Mouse (Mus musculus): Measurements from ENCODE around the gene Hoxb6. TPM values are rescaled to one million over a fixed set of nuclear protein-coding genes. Genes with fewer than 3 reads are reported as not detected.

Gene Hoxb6
- polyA plus RNA-seq, 1 experiment from 2014 or later = 0.90 TPM

- H3K9ac ChIP-seq (ENCODE audit: low read depth, low read length) = no peak overlapping the region
- no peak for ATAC-seq (replicated peaks; ENCODE audit: insufficient number of reproducible peaks, low FRiP score, low TSS enrichment)
- no peak overlapping the region for H3K4me3 ChIP-seq (ENCODE audit: low read depth, low read length)
- H3K36me3 ChIP-seq (ENCODE audit: control insufficient read depth, insufficient read depth, low read length) = no peaks in the 10 kb centered on the region
- no peaks in the 10 kb centered on the region for H3K9me3 ChIP-seq (replicated peaks; ENCODE audit: control insufficient read depth, low read length)
- H3K4me1 ChIP-seq (ENCODE audit: control insufficient read depth, insufficient read depth, low read length) = peaks cover 4% of the 10 kb centered on the region; the same call in 1 of the 2 replicates
- peak overlapping the region; percentile 74; the same call in 1 of the 2 replicates for H3K4me2 ChIP-seq
- no peak overlapping the region for H3K27ac ChIP-seq (ENCODE audit: low read depth, low read length)
- 10% methylated on average over 18 of the region's 18 CpGs for WGBS (ENCODE audit: insufficient replicate concordance)
- peaks cover 94% of the 10 kb centered on the region for H3K27me3 ChIP-seq (ENCODE audit: control insufficient read depth, insufficient read depth, low read length)
These were observed 24.7 kb downstream of the Hoxb6 start for GRCm38 (mm10) chr11:96316696-96317607.

- no peak for ATAC-seq (replicated peaks; ENCODE audit: insufficient number of reproducible peaks, low FRiP score, low TSS enrichment)
These were observed 25.5 kb downstream of the Hoxb6 start, which contains the start of gene Hoxb4 for GRCm38 (mm10) chr11:96317608-96318367. TSS of gene Hoxb4 (plus strand) at chr11:96318267.

GRCm38 (mm10) chr11:96318368-96319070 lies 26.2 kb downstream of the Hoxb6 start:
- Histone ChIP-seq H3K4me2 (peak overlapping the region; percentile 74), H3K4me3 (ENCODE audit: low read depth, low read length) (peak overlapping the region; percentile 55), H3K27ac (ENCODE audit: low read depth, low read length) (peak overlapping the region; percentile 80), H3K4me1 (ENCODE audit: control insufficient read depth, insufficient read depth, low read length) (peaks cover 4% of the 10 kb centered on the region; the same call in 1 of the 2 replicates), H3K36me3 (ENCODE audit: control insufficient read depth, insufficient read depth, low read length) (no peaks in the 10 kb centered on the region), H3K9ac (ENCODE audit: low read depth, low read length) (peak overlapping the region; percentile 69), H3K9me3 (replicated peaks; ENCODE audit: control insufficient read depth, low read length) (no peaks in the 10 kb centered on the region), H3K27me3 (ENCODE audit: control insufficient read depth, insufficient read depth, low read length) (peaks cover 91% of the 10 kb centered on the region)
- peak; percentile 71; the same call in 1 of the 2 replicates for ATAC-seq (replicated peaks; ENCODE audit: insufficient number of reproducible peaks, low FRiP score, low TSS enrichment)
- WGBS (ENCODE audit: insufficient replicate concordance) = under 1% methylated on average over 42 of the region's 45 CpGs

More at GRCm38 (mm10) chr11:96317608-96318367, 25.5 kb downstream of the Hoxb6 start, which contains the start of gene Hoxb4:
- H3K36me3 ChIP-seq (ENCODE audit: control insufficient read depth, insufficient read depth, low read length) = no peaks in the 10 kb centered on the region
- H3K27ac ChIP-seq (ENCODE audit: low read depth, low read length) = peak within 1 kb of the TSS; percentile 80
- 2% methylated on average over 28 of the region's 28 CpGs for WGBS (ENCODE audit: insufficient replicate concordance)
- peak within 1 kb of the TSS; percentile 69 for H3K9ac ChIP-seq (ENCODE audit: low read depth, low read length)
- peak within 1 kb of the TSS; percentile 74 for H3K4me2 ChIP-seq
- no peaks in the 10 kb centered on the region for H3K9me3 ChIP-seq (replicated peaks; ENCODE audit: control insufficient read depth, low read length)
- H3K4me3 ChIP-seq (ENCODE audit: low read depth, low read length) = peak within 1 kb of the TSS; percentile 55
- H3K4me1 ChIP-seq (ENCODE audit: control insufficient read depth, insufficient read depth, low read length) = peaks cover 4% of the 10 kb centered on the region; the same call in 1 of the 2 replicates
- peaks cover 94% of the 10 kb centered on the region for H3K27me3 ChIP-seq (ENCODE audit: control insufficient read depth, insufficient read depth, low read length)

GRCm38 (mm10) chr11:96319071-96319902 lies 27.0 kb downstream of the Hoxb6 start:
- WGBS (ENCODE audit: insufficient replicate concordance) = 0% methylated on average over 28 of the region's 34 CpGs
- peaks cover 91% of the 10 kb centered on the region for H3K27me3 ChIP-seq (ENCODE audit: control insufficient read depth, insufficient read depth, low read length)
- ATAC-seq (replicated peaks; ENCODE audit: insufficient number of reproducible peaks, low FRiP score, low TSS enrichment) = no peak

GRCm38 (mm10) chr11:96319910-96320309 lies 27.6 kb downstream of the Hoxb6 start:
- no peak for ATAC-seq (replicated peaks; ENCODE audit: insufficient number of reproducible peaks, low FRiP score, low TSS enrichment)
- peak overlapping the region; percentile 61; the same call in 1 of the 2 replicates for H3K9ac ChIP-seq (ENCODE audit: low read depth, low read length)

More at GRCm38 (mm10) chr11:96319071-96319902, 27.0 kb downstream of the Hoxb6 start:
- Histone ChIP-seq H3K27ac (ENCODE audit: low read depth, low read length) (peak overlapping the region; percentile 80), H3K36me3 (ENCODE audit: control insufficient read depth, insufficient read depth, low read length) (no peaks in the 10 kb centered on the region), H3K9me3 (replicated peaks; ENCODE audit: control insufficient read depth, low read length) (no peaks in the 10 kb centered on the region), H3K4me1 (ENCODE audit: control insufficient read depth, insufficient read depth, low read length) (peaks cover 4% of the 10 kb centered on the region; the same call in 1 of the 2 replicates), H3K9ac (ENCODE audit: low read depth, low read length) (peak overlapping the region; percentile 69), H3K4me2 (peak overlapping the region; percentile 74), H3K4me3 (ENCODE audit: low read depth, low read length) (peak overlapping the region; percentile 55)

GRCm38 (mm10) chr11:96320688-96321087 lies 28.4 kb downstream of the Hoxb6 start:
- peak overlapping the region; percentile 16 for H3K4me3 ChIP-seq (ENCODE audit: low read depth, low read length)
- H3K9ac ChIP-seq (ENCODE audit: low read depth, low read length) = no peak overlapping the region
- no peak overlapping the region for H3K27ac ChIP-seq (ENCODE audit: low read depth, low read length)
- no peaks in the 10 kb centered on the region for H3K9me3 ChIP-seq (replicated peaks; ENCODE audit: control insufficient read depth, low read length)
- peaks cover 89% of the 10 kb centered on the region for H3K27me3 ChIP-seq (ENCODE audit: control insufficient read depth, insufficient read depth, low read length)
- WGBS (ENCODE audit: insufficient replicate concordance) = 3% methylated on average over 17 of the region's 17 CpGs
- peaks cover 4% of the 10 kb centered on the region; the same call in 1 of the 2 replicates for H3K4me1 ChIP-seq (ENCODE audit: control insufficient read depth, insufficient read depth, low read length)
- no peak for ATAC-seq (replicated peaks; ENCODE audit: insufficient number of reproducible peaks, low FRiP score, low TSS enrichment)
- peak overlapping the region; percentile 74; the same call in 1 of the 2 replicates for H3K4me2 ChIP-seq
- H3K36me3 ChIP-seq (ENCODE audit: control insufficient read depth, insufficient read depth, low read length) = no peaks in the 10 kb centered on the region

More at GRCm38 (mm10) chr11:96319910-96320309, 27.6 kb downstream of the Hoxb6 start:
- whole genome bisulfite sequencing (ENCODE audit: insufficient replicate concordance) = under 1% methylated on average over 29 of the region's 29 CpGs
- Histone ChIP-seq H3K27ac (ENCODE audit: low read depth, low read length) (peak overlapping the region; percentile 80; the same call in 1 of the 2 replicates), H3K9me3 (replicated peaks; ENCODE audit: control insufficient read depth, low read length) (no peaks in the 10 kb centered on the region), H3K4me3 (ENCODE audit: low read depth, low read length) (peak overlapping the region; percentile 55), H3K4me1 (ENCODE audit: control insufficient read depth, insufficient read depth, low read length) (peaks cover 4% of the 10 kb centered on the region; the same call in 1 of the 2 replicates), H3K36me3 (ENCODE audit: control insufficient read depth, insufficient read depth, low read length) (no peaks in the 10 kb centered on the region), H3K27me3 (ENCODE audit: control insufficient read depth, insufficient read depth, low read length) (peaks cover 90% of the 10 kb centered on the region), H3K4me2 (peak overlapping the region; percentile 74)

GRCm38 (mm10) chr11:96321846-96322245 lies 29.6 kb downstream of the Hoxb6 start:
- Histone ChIP-seq H3K27me3 (ENCODE audit: control insufficient read depth, insufficient read depth, low read length) (peaks cover 89% of the 10 kb centered on the region), H3K36me3 (ENCODE audit: control insufficient read depth, insufficient read depth, low read length) (no peaks in the 10 kb centered on the region), H3K4me2 (0 out of 2 replicates have a peak overlapping the region, but pooled peaks have one; percentile 7), H3K4me3 (ENCODE audit: low read depth, low read length) (no peak overlapping the region), H3K9me3 (replicated peaks; ENCODE audit: control insufficient read depth, low read length) (no peaks in the 10 kb centered on the region), H3K4me1 (ENCODE audit: control insufficient read depth, insufficient read depth, low read length) (peaks cover 7% of the 10 kb centered on the region), H3K27ac (ENCODE audit: low read depth, low read length) (no peak overlapping the region), H3K9ac (ENCODE audit: low read depth, low read length) (no peak overlapping the region)
- WGBS (ENCODE audit: insufficient replicate concordance) = 25% methylated on average over 5 of the region's 5 CpGs
- no peak for ATAC-seq (replicated peaks; ENCODE audit: insufficient number of reproducible peaks, low FRiP score, low TSS enrichment)
